Mouse (Mus musculus) G1E-ER4 (cell line): ENCODE measurements around the gene Gm45261. TPM values are rescaled to one million over a fixed set of nuclear protein-coding genes. Genes with fewer than 3 reads are reported as not detected.

Experiments used
- GATA1 ChIP-seq: IDR thresholded peaks from one replicate; pipeline ENCODE4 v1.8.0; 2012; ENCODE audit warnings: low read length, inconsistent platforms
- polyA plus RNA-seq: library from polyadenylated mRNA; stranded (reverse); fragments of >175 nt; gene quantifications from 2 replicates; pipeline ENCODE4 v1.2.3, GENCODE M21; 2012

The Gm45261 gene
- not detected in 2 replicates for polyA plus RNA-seq

DNA sequence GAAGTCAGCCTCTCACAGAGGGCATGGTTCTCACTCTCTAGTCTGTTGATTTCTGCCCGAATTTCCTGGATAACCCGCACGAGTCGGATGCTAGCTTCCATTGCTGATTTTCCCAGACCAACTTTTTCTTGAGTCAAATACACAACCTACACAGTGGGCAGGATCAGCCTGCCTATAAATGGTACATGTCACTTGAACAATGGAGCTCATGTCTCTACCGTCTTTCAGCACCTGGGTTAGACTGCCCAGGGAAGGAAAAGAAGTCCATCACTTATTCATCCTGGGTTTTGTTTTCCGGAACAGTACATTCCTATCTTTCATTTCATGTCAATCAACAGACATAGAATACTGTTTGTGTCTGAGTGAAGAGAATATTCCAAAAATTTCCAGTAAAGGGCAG lies at the start of gene Gm45261:
Gene Gm45261, minus strand, starts transcription at position 101 of the 400 bp plus-strand sequence.
- TF ChIP-seq GATA1, result no peak

GRCm38 (mm10) chr1:80504757-80505156 lies 43.5 kb upstream of the Gm45261 start:
- no peak for TF ChIP-seq GATA1

- no peak for TF ChIP-seq GATA1
Measured at GRCm38 (mm10) chr1:80504081-80504480, 42.8 kb upstream of the Gm45261 start.

DNA sequence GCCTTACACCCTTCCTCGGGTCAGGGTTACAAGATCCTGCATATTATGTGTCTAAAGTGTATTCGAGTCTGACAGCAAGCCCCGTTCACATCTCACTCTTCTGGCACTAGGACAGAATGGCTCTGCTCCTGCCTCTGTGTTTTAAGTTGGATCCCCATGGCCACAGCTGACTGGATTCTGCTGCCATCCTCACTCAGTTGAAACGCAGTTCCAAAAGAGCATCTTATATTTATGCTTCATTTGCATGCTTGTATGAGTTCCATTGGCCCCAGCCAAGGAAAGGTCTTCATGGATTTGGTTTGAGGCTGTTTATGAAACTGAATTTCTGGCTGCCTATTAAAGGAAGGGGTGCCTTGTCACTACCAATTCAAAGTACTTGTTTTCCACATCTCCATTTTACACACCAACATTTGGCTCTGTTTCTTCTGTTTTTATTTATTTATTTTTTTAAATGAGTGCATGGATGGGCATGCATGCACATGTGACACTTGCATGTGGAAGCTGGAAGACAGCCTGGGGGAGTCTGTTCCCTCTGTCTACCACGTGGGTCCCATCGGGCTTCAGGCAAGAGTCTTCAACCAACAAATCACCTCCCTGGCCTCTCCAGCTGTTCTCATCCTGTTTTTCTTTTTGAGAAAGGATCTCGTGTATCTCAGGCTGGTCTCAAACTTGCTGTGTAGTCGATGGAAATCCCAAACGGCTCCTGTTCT lies 41.4 kb upstream of the Gm45261 start:
- TF ChIP-seq GATA1, result no peak

DNA sequence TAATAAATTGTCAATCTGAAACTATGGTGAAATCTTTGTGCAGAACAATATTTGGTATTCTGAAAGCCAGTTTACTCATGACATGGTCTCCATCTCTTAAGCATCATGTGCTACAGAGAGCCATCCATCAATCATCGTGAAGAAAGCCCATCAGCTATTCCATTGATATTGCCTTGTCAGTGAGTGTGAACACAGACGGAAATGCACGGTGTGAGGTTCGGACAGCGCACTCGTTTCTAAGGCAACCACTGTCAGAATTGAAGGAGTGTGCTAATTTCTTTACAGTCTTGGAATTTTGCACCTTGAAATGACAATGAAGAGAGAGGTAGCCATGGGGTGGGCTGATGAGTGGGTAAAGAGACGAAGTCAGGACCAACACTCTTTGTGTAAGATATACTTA lies 38.0 kb upstream of the Gm45261 start:
- no peak for TF ChIP-seq GATA1

DNA sequence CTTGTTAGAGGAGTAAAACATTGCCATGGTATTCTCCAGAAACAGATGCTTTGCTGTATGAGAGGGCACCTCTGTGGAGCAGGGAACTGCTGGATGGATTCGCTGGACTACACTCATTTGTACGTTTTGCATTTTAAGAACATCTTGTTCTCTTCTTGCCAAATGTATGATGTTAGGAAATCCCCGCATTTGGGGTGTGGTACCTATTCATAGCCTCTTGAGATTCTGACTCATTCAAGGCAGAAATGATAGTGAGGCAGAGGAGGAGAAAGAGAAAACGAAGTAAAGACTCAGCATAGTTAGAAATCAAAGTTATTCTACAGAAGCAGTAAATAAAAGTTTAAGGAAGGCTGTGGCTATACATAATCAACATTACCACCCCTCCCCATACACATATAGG lies 35.1 kb upstream of the Gm45261 start:
- no peak for TF ChIP-seq GATA1

DNA sequence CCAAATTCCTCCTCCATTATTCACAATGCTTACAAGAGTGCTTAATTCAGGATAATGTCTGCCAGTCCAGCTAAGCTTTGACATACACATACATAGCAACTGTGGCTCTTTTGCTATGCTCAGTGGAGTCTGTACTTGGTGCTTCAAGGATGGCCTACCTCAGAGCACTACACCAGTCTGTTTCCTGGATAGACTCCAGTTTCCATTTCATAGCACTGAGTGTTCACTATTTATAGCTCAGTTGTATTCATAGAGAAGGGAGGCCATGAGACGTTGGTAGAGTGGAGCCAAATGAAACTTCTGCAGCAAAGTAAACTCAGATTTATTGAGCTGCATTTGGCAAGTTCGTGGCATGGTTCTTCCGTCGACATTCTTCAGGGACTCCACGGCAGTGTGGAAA lies 22.2 kb upstream of the Gm45261 start:
- no peak for TF ChIP-seq GATA1

DNA sequence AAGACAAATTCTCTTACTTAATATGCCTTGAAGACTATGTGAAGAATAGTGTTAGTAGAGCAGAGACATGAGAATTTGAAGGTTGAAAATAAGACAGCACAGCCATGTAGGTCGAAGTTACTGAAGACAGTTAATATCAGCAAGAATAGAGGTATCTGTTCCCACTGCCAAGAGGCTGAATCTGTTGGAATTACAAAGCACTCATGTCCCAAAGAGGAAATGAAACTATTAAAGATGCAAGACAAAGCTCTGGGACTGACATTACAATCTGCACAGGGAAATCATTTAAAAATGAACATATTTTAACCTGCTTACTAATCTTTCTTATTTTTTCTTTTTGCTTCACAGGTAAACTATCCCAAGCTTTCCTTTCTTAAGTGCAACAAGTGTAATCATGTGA lies 13.7 kb upstream of the Gm45261 start:
- no peak for TF ChIP-seq GATA1

DNA sequence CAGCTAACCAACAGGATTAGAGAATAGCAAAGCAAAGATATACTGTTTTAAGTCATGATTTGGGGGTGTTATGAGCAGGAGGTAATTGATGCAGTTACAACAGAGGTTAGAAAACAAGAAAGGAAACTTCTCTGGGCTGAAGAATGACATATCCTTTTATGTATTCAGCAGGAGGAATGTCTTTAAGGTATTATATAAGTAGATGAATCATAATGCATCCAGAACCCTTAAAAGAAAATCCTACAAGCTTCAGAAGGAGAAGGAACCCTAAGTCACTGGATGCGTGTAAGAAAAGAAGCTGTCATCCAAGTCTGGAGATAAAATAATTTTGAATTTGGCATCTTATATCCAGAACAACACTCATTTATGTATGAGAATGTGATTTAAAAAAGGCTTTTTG lies 11.1 kb upstream of the Gm45261 start:
- TF ChIP-seq GATA1, result no peak

- no peak for TF ChIP-seq GATA1
Measured at GRCm38 (mm10) chr1:80459923-80460322, 1.3 kb downstream of the Gm45261 start.

- TF ChIP-seq GATA1, result no peak
Measured at GRCm38 (mm10) chr1:80459477-80459876, 1.8 kb downstream of the Gm45261 start.

DNA sequence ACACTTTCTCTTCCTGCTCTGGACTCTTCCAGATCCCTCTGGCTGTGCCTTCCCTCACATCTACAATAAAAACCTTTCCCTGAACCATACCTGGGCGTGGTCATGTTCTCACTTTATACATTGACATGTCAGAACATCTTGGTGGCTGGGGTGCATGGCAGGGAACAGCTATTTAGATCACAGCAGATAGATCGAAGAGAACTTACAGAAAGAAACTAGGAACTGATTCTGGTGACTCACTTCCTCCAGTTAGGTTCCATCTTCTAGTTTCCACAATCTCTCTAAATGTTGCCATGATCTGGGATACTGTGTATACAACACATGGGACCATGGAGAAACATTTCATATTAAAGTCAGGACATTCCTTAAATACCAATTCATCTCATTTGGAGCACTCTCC lies 7.3 kb downstream of the Gm45261 start:
- TF ChIP-seq GATA1, result no peak

DNA sequence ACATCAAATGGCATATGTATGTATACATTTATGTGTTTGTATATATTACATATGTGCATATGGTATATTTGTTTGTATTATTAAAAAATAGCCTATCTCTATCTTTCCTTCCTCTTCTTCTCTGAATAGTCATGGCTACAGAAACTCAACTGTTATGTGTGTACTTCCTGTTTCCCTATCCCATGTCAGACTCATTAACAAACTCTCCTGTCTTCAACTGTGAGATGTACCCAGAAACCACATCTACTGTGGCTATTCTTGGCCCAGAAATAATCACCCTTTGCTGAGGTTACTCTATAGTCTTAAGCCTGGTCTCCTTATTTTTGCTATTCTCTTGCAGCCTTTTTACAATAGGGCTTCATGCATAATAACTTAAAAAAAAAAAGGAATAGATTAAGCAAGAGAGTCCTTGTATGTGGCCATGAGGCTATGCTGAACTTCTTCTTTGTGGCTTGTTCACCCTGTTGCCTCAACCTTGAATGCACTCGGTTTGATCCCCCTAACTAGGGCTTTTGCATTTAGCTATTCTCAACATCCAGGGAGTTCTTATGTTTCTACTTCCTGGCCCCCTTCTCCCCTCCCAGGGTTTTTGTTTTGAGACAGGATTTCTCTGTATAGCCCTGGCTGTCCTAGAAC lies 9.2 kb downstream of the Gm45261 start:
- no peak for TF ChIP-seq GATA1

- TF ChIP-seq GATA1, result no peak
Measured at GRCm38 (mm10) chr1:80447554-80447953, 13.7 kb downstream of the Gm45261 start.

DNA sequence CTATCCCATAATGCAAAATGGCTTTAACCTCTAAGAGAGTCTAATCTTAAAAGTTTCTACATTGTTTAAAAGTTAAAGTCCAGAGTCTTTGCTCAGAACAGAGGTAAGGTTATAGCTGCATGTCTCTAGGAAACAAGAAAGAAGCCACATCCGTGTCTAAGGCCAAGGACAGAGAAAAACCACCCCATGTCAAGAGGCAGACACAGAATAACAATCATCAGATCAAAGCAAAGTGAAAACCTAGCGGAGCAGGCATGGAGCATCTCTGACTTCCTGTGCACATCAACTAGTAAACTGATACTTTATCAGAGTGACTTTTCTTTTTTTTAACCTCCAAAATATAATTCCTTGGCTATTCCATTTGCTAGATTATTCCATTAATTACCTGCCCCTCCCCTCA lies 20.3 kb downstream of the Gm45261 start:
- TF ChIP-seq GATA1, result no peak

DNA sequence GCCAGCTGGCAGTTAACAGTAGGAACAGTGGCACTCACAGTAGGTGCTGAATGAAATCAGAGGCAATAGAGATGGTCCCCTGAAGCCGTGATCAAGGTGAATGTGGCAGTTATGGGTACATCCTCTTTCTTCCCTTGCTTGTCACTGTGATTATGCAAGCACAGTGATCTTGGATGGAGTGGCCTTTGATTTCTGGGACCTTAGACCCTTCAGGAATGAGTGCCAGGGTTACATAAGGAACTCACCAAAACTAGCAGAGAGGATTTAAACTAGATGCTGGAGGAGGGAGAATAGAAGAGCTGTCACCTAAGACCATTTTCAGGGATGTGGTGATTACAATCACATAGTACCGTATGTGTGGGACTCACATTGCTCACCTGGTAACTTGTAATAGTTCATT lies 22.7 kb downstream of the Gm45261 start:
- no peak for TF ChIP-seq GATA1

DNA sequence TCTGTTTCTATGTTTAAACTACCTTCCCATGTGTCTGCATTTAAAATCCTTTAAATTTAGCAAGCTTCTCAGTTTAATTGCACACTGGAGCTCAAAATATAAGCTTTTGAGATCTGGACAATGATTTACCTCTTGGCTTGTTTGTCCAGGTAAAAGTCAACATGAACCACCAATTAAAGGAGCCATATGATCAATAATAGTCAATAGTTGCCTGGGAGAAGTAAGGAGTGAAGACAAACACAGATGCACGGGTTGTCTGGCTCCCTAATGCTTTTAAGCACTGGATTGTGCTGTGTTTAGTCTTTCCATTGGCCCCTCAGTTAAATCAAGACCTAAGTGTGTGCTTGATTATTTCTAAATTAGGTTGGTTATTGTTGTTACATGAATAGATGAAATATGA lies 33.3 kb downstream of the Gm45261 start:
- TF ChIP-seq GATA1, result no peak

DNA sequence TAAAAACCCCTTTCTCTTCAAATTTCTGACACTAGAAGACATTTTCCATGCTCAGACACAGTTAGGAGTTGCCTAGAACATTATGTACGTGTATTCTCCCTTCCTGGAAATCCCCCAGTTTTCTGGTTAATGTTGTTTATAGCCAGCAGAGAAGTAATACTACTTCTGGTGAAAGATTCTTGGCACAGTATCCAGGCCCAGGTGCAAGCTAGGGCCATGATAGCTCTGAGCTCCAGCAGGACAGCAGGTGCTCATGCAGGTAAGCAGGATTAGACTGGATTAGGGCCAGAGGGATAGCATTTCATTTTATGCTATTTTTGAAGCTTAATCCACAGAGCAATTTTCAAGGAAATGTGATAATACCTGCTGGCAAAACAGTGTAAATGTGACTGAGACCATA lies 33.8 kb downstream of the Gm45261 start:
- no peak for TF ChIP-seq GATA1

DNA sequence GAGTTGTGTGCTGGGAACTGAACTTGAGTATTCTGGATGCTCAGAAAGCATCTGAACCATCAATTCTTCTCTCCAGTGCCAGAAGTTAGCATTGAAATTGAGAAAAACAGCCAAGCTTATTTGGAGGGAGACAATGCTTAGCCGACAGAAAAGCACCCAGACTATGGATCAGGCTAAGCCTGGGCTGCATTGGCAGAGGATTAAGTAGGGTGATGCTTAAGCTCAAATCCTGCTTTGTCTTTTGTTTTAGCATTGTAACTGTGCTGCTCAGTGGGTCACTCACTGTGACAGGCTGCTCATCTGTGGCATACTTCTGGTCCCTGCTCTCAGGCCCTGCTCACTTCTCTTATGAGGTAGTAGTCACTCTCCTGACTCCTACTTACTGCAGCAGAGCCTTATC lies 36.6 kb downstream of the Gm45261 start:
- TF ChIP-seq GATA1, result no peak
